Mouse (Mus musculus) neural tube, embryonic 14.5 days (tissue): ENCODE measurements around the gene Astl. TPM values are rescaled to one million over a fixed set of nuclear protein-coding genes. Genes with fewer than 3 reads are reported as not detected.
A peak's percentile ranks its signal among the peaks of the same experiment; 100 is the strongest.

Experiments
- ATAC-seq: fragments of 200-750 bp; cut with Nextera tagmentation; 2 replicates; pipeline ENCODE4 v1.8.0; 2017; ENCODE audit warnings: low read depth, mild to moderate bottlenecking, moderate TSS enrichment, moderate library complexity
- H3K27ac ChIP-seq: fragments of 300-500 bp; sonication (generic); 2 replicates; pipeline ENCODE4 v1.5.1; 2014; ENCODE audit warnings: low read depth, mild to moderate bottlenecking, control low read depth, low read length, moderate library complexity, mixed read lengths
- H3K27me3 ChIP-seq: fragments of 300-500 bp; sonication (generic); 2 replicates; pipeline ENCODE4 v1.6.1; 2014; ENCODE audit warnings: low read length; ENCODE audit not compliant: control insufficient read depth, insufficient read depth
- H3K36me3 ChIP-seq: fragments of 300-500 bp; sonication (generic); 2 replicates; pipeline ENCODE4 v1.6.1; 2014; ENCODE audit warnings: low read length, mixed read lengths; ENCODE audit not compliant: control insufficient read depth, insufficient read depth
- H3K4me1 ChIP-seq: fragments of 300-500 bp; sonication (generic); 2 replicates; pipeline ENCODE4 v1.6.1; 2014; ENCODE audit warnings: low read length; ENCODE audit not compliant: control insufficient read depth, insufficient read depth
- H3K4me2 ChIP-seq: fragments of 300-500 bp; sonication (generic); 2 replicates; pipeline ENCODE4 v1.6.1; 2014; ENCODE audit warnings: mild to moderate bottlenecking, low read depth, low read length, control low read depth
- H3K4me3 ChIP-seq: fragments of 300-500 bp; sonication (generic); 2 replicates; pipeline ENCODE4 v1.5.1; 2014; ENCODE audit warnings: low read depth, low read length, control low read depth, mixed read lengths
- H3K9ac ChIP-seq: fragments of 300-500 bp; sonication (generic); replicated peaks from 2 replicates; pipeline ENCODE4 v1.6.1; 2014; ENCODE audit warnings: low read depth, mild to moderate bottlenecking, control low read depth, low read length, mixed read lengths
- H3K9me3 ChIP-seq: fragments of 300-500 bp; sonication (generic); 2 replicates; pipeline ENCODE4 v1.6.1; 2016; ENCODE audit warnings: low read length; ENCODE audit not compliant: control insufficient read depth
- WGBS: fragments of 180-500 bp; shearing (Covaris S2); extraction: QIAGEN DNeasy Blood & Tissue Kit; methylation state at CpG from one replicate; pipeline ENCODE4 v1.1.7; 2014; 5-methylcytosine and 5-hydroxymethylcytosine counted together
- polyA plus RNA-seq: library from polyadenylated mRNA; unstranded; fragments of >200 nt; fragmentation: Nextera tagmentation; extraction: Ambion mirVana; gene quantifications from 2 replicates; pipeline ENCODE4 v1.2.1, GENCODE M21; 2014

Gene Astl
- polyA plus RNA-seq, 1 experiment from 2014 or later, result not detected

- H3K27ac ChIP-seq, result no peak overlapping the region
- no peak overlapping the region for H3K4me2 ChIP-seq
- no peaks in the 10 kb centered on the region for H3K27me3 ChIP-seq
- no peaks in the 10 kb centered on the region for H3K36me3 ChIP-seq
- no peaks in the 10 kb centered on the region for H3K9me3 ChIP-seq
- WGBS, result 81% methylated on average over 6 of the region's 6 CpGs
- no peak overlapping the region for H3K9ac ChIP-seq
- ATAC-seq, result no peak
- H3K4me1 ChIP-seq, result no peaks in the 10 kb centered on the region
- H3K4me3 ChIP-seq, result no peak overlapping the region
Measured at GRCm38 (mm10) chr2:127376423-127377051, 38.1 kb downstream of the Astl start.

- H3K27ac ChIP-seq, result no peak overlapping the region
- H3K9me3 ChIP-seq, result no peaks in the 10 kb centered on the region
- WGBS, result 64% methylated on average over 7 of the region's 7 CpGs
- peak; percentile 58; the same call in 1 of the 2 replicates for ATAC-seq
- H3K4me1 ChIP-seq, result no peaks in the 10 kb centered on the region
- H3K4me3 ChIP-seq, result no peak overlapping the region
- no peaks in the 10 kb centered on the region for H3K36me3 ChIP-seq
- no peak overlapping the region for H3K4me2 ChIP-seq
- no peak overlapping the region for H3K9ac ChIP-seq
- H3K27me3 ChIP-seq, result no peaks in the 10 kb centered on the region
Measured at GRCm38 (mm10) chr2:127377942-127378610, 39.6 kb downstream of the Astl start.

- ATAC-seq, result no peak
- H3K9ac ChIP-seq, result no peak overlapping the region
- 75% methylated on average over 7 of the region's 7 CpGs for WGBS
- no peak overlapping the region for H3K4me3 ChIP-seq
- H3K4me1 ChIP-seq, result no peaks in the 10 kb centered on the region
- no peaks in the 10 kb centered on the region for H3K36me3 ChIP-seq
- no peak overlapping the region for H3K27ac ChIP-seq
- no peaks in the 10 kb centered on the region for H3K9me3 ChIP-seq
- no peak overlapping the region for H3K4me2 ChIP-seq
- H3K27me3 ChIP-seq, result no peaks in the 10 kb centered on the region
Measured at GRCm38 (mm10) chr2:127378611-127378990, 40.2 kb downstream of the Astl start.

GRCm38 (mm10) chr2:127379250-127379649 is 40.8 kb downstream of the Astl start:
- H3K9me3 ChIP-seq, result no peaks in the 10 kb centered on the region
- H3K4me3 ChIP-seq, result no peak overlapping the region
- H3K4me2 ChIP-seq, result no peak overlapping the region
- H3K27me3 ChIP-seq, result no peaks in the 10 kb centered on the region
- WGBS, result 76% methylated on average over 3 of the region's 3 CpGs
- H3K27ac ChIP-seq, result no peak overlapping the region
- ATAC-seq, result no peak
- no peaks in the 10 kb centered on the region for H3K36me3 ChIP-seq
- no peaks in the 10 kb centered on the region for H3K4me1 ChIP-seq
- no peak overlapping the region for H3K9ac ChIP-seq

GRCm38 (mm10) chr2:127383881-127384280 is 45.4 kb downstream of the Astl start:
- 67% methylated on average over 7 of the region's 7 CpGs for WGBS
- H3K4me1 ChIP-seq, result no peaks in the 10 kb centered on the region
- ATAC-seq, result no peak
- H3K4me3 ChIP-seq, result no peak overlapping the region
- no peaks in the 10 kb centered on the region for H3K9me3 ChIP-seq
- H3K27ac ChIP-seq, result no peak overlapping the region
- no peak overlapping the region for H3K9ac ChIP-seq
- H3K27me3 ChIP-seq, result no peaks in the 10 kb centered on the region
- H3K36me3 ChIP-seq, result no peaks in the 10 kb centered on the region
- no peak overlapping the region for H3K4me2 ChIP-seq

- no peak for ATAC-seq
- no peak overlapping the region for H3K4me3 ChIP-seq
- H3K27ac ChIP-seq, result no peak overlapping the region
- H3K4me1 ChIP-seq, result no peaks in the 10 kb centered on the region
- H3K4me2 ChIP-seq, result no peak overlapping the region
- 79% methylated on average over 2 of the region's 2 CpGs for WGBS
- no peaks in the 10 kb centered on the region for H3K36me3 ChIP-seq
- H3K27me3 ChIP-seq, result no peaks in the 10 kb centered on the region
- H3K9me3 ChIP-seq, result no peaks in the 10 kb centered on the region
- no peak overlapping the region for H3K9ac ChIP-seq
Measured at GRCm38 (mm10) chr2:127387521-127387920, 49.1 kb downstream of the Astl start.

GRCm38 (mm10) chr2:127390352-127390751 is 51.9 kb downstream of the Astl start:
- H3K4me3 ChIP-seq, result no peak overlapping the region
- no peaks in the 10 kb centered on the region for H3K27me3 ChIP-seq
- H3K9me3 ChIP-seq, result no peaks in the 10 kb centered on the region
- WGBS, result 88% methylated on average over 3 of the region's 3 CpGs
- no peaks in the 10 kb centered on the region for H3K36me3 ChIP-seq
- H3K9ac ChIP-seq, result no peak overlapping the region
- H3K4me2 ChIP-seq, result no peak overlapping the region
- no peaks in the 10 kb centered on the region for H3K4me1 ChIP-seq
- no peak for ATAC-seq
- no peak overlapping the region for H3K27ac ChIP-seq

- H3K4me1 ChIP-seq, result no peaks in the 10 kb centered on the region
- no peak overlapping the region for H3K4me2 ChIP-seq
- no peak overlapping the region for H3K4me3 ChIP-seq
- 62% methylated on average over 4 of the region's 4 CpGs for WGBS
- H3K36me3 ChIP-seq, result no peaks in the 10 kb centered on the region
- no peaks in the 10 kb centered on the region for H3K9me3 ChIP-seq
- ATAC-seq, result no peak
- no peak overlapping the region for H3K9ac ChIP-seq
- no peak overlapping the region for H3K27ac ChIP-seq
- H3K27me3 ChIP-seq, result no peaks in the 10 kb centered on the region
Measured at GRCm38 (mm10) chr2:127390846-127391245, 52.4 kb downstream of the Astl start.

- H3K27me3 ChIP-seq, result no peaks in the 10 kb centered on the region
- 86% methylated on average over 3 of the region's 3 CpGs for WGBS
Measured at GRCm38 (mm10) chr2:127391323-127391722, 52.9 kb downstream of the Astl start.

More at GRCm38 (mm10) chr2:127391323-127391722, 52.9 kb downstream of the Astl start:
- H3K9me3 ChIP-seq, result no peaks in the 10 kb centered on the region
- no peak overlapping the region for H3K4me3 ChIP-seq
- H3K4me2 ChIP-seq, result no peak overlapping the region
- H3K36me3 ChIP-seq, result no peaks in the 10 kb centered on the region
- H3K27ac ChIP-seq, result no peak overlapping the region
- H3K9ac ChIP-seq, result no peak overlapping the region
- H3K4me1 ChIP-seq, result no peaks in the 10 kb centered on the region
- no peak for ATAC-seq
